Mouse (Mus musculus) retina, embryonic 14.5 days (tissue): Measurements from ENCODE around the gene Fancd2.

Experiments used
- DNase-seq: peaks from one replicate; pipeline ENCODE4 v3.0.0-alpha.2; 2015; ENCODE audit warnings: low spot score

The Fancd2 gene

GRCm38 (mm10) chr6:113530932-113531839 is at the start of gene Fancd2, which contains the start of gene Emc3:
Gene Fancd2, plus strand, starts transcription at chr6:113531682.
Gene Emc3, minus strand, starts transcription at chr6:113531652.
- peak; percentile 94 for DNase-seq

DNA sequence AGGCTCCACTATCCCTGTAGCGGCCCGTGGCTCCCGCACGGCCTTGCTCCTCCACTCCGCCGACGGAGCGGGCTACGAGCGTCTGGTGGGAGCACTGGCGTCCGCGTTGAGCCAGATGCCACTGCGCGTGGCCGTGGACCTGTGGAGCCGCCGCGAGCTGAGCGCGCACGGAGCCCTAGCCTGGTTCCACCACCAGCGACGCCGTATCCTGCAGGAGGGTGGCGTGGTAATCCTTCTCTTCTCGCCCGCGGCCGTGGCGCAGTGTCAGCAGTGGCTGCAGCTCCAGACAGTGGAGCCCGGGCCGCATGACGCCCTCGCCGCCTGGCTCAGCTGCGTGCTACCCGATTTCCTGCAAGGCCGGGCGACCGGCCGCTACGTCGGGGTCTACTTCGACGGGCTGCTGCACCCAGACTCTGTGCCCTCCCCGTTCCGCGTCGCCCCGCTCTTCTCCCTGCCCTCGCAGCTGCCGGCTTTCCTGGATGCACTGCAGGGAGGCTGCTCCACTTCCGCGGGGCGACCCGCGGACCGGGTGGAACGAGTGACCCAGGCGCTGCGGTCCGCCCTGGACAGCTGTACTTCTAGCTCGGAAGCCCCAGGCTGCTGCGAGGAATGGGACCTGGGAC is 48.9 kb upstream of the Fancd2 start:
- DNase-seq: no peak

DNA sequence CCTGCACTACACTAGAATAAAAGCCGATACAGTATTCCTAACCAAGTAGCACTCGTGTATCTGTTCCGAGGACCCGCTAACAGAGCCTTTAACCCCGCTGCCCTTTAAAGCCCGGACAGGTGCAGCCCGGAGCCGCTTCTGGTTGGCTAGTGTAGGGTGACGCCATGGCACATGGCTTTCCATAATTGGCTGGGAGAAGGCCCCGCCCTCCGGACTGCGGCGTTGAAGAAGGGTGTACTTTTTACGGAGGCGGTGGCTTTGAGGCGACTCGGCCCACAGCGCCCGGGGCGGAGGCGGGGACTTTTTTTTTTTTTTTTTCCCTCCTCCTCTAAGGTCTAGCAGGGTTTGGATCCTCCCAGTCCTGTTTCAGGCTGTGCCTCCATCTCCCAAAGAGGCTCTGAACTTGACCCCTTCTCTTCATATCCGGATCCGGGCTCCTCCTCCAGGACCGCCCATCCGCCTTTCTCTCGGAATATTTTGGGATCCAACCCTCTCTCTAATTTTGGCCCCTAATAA is 48.3 kb upstream of the Fancd2 start, which contains the start of gene Creld1:
TSS of gene Creld1 (plus strand) at position 198 of the 516 bp plus-strand sequence.
- DNase-seq: peak; percentile 96

DNA sequence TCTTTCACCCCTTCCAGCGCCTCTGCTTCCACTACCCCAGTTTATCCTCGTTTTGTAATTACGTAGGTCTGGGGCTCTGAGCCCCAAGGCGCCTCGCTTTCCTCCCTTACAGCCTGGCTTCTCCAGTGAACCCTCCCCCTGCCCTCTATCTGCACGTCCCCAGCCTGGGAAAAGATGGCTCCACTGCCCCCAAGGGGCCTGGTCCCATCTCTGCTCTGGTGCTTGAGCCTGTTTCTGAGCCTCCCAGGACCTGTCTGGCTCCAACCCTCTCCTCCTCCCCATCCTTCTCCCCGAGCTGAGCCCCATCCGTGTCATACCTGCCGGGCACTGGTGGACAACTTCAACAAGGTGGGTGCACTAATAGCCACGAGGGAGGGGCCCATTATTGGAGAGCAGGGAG is 47.8 kb upstream of the Fancd2 start:
- DNase-seq: peak; percentile 58

GRCm38 (mm10) chr6:113487125-113487576 is 44.3 kb upstream of the Fancd2 start:
- no peak for DNase-seq

DNA sequence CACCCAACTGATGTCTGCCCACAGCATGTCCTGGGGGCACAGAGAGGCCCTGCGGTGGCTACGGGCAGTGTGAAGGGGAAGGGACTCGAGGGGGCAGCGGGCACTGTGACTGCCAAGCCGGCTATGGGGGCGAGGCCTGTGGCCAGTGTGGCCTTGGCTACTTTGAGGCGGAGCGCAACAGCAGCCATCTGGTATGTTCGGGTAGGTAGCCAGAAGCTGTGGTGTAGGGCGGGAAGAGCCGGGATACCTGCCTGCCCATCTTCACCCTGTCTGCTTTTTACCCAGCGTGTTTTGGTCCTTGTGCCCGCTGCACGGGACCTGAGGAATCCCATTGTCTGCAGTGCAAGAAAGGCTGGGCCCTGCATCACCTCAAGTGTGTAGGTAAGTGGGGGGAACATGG is 42.1 kb upstream of the Fancd2 start:
- no peak for DNase-seq

GRCm38 (mm10) chr6:113492101-113492864 is 39.2 kb upstream of the Fancd2 start:
- DNase-seq: no peak

DNA sequence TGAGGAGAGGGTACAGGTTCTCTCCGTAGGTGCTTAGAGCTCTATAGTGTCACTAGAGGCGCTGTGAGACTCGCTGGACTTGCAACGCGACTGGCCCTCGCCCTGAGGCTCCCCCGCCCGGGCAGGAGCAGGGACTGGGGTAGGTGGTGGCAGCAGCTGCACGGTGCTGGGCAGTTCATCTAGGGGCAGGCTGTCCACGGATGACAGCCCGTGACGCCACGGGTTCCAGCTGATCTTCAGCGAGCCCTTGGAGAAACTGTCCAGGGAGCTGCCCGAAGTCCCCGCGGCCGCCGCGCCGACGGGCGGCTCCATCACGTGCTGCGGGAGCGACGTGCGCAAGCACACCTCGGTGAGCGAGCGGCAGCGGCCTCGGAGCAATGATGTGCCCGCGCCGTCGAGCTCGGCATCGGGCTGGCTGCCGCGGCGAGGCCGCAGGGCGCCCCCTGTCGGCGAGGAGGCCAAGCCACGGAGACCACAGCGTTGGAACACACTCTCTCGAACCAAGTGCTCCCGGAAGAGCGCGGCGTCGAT is 37.2 kb upstream of the Fancd2 start:
- DNase-seq: peak; percentile 84

DNA sequence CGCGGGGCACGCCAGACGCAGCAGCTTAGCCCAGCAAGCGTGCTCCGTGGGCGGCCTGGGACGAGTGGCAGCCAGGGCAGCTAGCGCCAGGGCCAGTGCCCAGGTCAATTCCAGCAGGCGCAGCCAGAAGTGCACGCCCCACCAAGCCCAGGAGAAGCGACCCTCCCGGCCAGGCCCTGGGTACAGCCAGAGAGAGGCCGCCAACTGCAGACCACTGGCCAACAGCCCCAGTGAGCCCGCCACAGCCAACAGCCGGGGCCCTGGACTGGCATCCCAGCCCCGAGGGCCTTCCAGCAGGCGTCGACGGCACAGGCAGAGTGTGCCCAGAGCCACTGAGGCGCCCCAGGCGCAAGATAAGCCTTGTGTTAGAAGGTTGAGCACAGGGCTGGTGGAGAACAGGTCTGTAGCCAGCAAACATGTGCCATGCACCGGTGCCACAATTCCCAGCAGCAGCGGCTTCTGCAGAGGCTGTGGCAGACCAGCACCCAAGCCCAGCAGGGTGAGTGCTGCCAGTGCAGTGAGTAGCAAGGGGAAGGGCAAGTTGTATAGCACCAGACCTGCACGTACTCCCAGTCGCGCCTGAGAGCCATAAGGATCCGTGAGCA is 36.3 kb upstream of the Fancd2 start:
- no peak for DNase-seq

DNA sequence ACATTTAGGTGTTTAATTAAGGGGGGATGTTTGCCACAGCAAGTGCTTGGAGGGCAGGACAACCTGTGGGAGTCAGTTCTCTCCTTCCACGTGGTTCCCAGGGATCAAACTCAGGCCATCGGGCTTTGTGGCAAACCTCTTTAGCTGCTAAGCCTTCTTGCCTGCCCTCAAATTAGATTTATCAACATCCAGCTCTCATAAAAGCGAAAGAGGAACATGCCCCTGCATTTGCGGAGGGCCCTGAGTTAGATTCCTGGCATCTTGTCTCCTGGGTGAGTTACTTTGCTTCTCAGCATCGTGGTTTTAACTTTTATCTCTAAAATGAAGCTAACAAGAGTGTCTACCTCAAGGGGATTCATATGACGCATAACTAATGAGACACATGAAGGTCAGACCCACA is 32.1 kb upstream of the Fancd2 start:
- DNase-seq: no peak

DNA sequence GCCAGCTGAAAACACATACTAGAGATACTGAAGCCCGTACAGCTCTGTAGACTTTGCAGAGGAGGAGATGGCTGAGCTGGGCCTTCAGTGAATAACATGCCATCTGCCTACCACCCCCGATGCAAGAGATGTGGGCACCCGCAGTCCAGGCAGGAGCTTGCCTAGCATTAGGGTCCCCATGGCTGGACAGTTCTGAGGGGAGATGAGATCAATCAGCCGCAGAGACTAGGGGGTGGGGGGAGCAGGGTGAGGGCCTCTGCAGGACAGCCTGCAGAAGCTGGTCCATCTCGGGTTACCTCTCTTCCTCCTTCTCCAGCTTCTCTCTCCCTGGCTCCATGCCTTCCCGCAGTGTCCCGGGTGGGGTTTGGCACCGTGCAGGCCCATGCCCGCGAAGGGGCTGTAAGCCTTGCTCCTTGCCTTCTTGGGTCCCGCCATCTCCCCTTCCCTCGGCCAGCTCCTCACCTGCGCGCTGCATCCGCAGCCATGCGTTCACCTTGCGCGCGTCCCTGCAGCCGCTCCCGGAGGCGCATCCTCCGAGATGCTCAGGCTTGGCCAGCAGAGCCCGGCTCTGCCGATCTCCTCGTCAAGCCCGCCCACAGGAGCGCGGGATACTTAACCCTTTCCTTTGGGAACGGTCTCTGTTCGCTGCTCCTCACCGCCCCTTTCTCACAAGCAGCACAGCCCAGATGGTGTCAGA is 29.9 kb upstream of the Fancd2 start, which contains the start of gene Prrt3:
TSS of gene Prrt3 (minus strand) at position 544 of the 697 bp plus-strand sequence.
- peak; percentile 69 for DNase-seq

DNA sequence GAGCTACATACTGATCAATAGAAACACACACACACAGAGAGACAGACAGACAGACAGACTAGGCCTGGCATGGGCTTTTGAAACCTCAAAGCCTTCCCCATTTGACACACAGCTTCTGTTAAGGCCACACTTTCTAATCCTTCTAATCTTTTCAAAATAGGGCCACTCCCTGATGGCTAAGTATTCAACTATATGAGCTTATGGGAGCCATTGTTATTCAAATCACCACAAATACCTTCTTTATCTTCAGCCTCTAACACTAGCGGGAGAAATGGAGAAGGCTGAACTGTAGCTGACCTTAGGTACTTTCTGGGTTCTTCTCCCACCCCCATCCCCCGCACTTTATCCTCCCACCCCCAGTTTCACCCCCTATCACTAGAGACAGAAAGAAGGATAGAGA is 28.7 kb upstream of the Fancd2 start:
- no peak for DNase-seq

DNA sequence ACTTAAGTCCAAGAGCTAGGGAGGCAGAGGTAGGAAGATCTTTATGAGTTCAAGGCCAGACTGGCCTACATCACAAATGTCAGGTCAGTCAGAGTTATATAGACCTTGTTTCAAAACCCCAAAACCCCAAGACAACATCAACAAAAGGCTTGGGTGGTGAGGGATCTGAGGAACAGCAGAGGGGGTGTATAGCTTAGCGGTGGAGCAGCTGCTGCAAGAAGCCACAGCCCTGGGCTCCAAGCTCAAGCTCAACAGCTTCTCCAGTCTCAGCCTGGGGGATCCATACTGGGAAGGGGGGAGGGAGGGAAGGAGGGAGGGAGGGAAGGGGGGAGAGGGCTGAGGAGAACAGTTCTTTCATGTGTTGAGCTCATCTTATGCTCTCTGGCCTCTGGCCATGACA is 25.8 kb upstream of the Fancd2 start:
- DNase-seq: no peak

DNA sequence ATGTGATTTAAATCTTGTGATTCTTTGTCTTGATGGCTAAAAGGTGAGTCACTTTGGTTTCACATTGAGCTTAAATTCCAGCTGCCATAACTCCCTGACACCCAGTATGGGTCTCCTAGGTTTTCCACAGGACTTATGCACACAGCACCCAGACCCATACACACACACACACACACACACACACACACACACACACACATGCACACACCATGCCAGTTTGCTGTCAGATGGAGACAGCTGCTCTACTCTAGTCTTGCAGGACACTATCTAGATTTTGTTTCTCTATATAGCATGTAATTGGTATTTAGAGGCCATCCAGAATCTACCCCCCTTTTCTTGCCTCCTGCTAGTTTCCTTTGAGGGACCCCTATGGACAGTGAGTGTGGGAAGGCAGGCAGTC is 24.4 kb upstream of the Fancd2 start:
- no peak for DNase-seq

DNA sequence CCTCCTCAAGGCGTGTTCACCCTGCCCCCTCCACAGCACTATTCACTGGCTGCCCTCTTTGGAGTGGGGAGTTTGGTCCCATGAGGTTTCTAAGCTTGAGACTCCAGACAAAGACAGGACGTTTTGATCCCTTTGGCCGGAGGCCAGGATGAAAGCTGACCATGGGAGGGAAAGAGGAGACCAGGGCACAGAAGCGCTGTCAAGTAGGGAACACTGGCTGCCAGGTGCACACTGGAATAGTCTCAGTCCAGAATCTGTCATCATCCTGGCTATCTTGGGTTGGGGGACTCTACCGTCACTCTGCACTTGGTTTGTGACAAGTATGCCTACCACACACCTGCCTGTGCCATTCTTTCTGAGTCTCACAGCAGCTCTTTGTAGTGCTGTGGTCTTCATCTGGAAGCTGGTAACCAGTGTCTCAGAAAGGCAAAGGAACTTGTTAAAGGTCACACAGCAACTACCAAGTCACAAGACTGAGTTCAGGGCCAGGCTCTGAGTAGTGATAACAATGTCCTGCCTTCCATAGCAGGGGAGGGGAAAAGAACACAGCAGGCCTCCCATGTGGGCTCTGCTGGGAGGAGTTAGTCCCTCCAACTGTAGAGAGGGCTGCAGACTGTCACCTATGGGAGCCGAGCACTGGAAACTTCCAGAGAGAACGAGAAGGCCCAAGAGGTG is 23.1 kb upstream of the Fancd2 start:
- DNase-seq: no peak

DNA sequence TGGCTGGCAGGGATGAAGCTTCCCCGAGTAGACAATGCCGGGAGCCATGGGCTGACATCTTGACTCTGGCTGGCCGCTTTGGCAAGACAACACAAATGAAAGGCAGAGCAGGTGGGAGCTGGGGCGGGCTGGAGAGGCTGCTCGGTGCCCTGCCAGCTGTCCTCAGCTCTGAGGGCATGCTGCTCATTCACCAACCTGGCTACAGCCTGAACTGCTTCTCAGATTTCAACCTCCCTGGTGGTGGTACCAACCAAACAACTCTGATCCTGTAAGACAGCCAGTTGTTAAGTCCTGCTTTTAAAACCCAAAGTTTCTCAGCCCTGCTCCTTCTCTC is 22.6 kb upstream of the Fancd2 start:
- no peak for DNase-seq

GRCm38 (mm10) chr6:113513944-113514343 is 17.5 kb upstream of the Fancd2 start:
- no peak for DNase-seq

- DNase-seq: no peak
Observed at GRCm38 (mm10) chr6:113514600-113514999, 16.9 kb upstream of the Fancd2 start.

- DNase-seq: no peak
Observed at GRCm38 (mm10) chr6:113517434-113518080, 13.9 kb upstream of the Fancd2 start.

DNA sequence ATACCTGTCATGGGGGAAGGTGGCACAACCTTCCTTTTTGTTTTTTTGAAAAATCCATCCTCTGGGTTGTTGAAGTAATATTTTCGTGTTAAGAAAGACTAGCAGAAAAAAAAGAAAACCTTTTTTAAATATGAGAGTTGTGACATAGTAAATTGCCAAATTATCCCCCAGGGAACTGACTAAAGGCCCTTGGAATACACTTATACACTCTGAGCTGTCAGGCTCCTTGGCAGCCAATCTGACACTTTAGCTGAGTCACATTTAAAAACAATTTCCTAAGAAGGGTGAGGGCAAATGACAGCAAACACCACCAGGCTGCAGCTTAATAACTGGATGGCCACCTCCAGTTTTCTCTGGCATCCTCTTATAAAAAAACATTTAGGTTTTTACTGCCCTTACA is 9.2 kb upstream of the Fancd2 start:
- no peak for DNase-seq
